Mouse (Mus musculus) embryonic facial prominence, embryonic 15.5 days (tissue): ENCODE results near the gene Isg20l2. TPM values are rescaled to one million over a fixed set of nuclear protein-coding genes. Genes with fewer than 3 reads are reported as not detected.

Source experiments
- ATAC-seq: fragments of 200-750 bp; cut with Nextera tagmentation; 2 replicates; pipeline ENCODE4 v1.8.0; 2017; ENCODE audit warnings: low read depth, moderate TSS enrichment; ENCODE audit not compliant: insufficient number of reproducible peaks, low FRiP score, low TSS enrichment
- H3K27ac ChIP-seq: fragments of 300-500 bp; sonication (generic); replicated peaks from 2 replicates; pipeline ENCODE4 v1.5.1; 2015; ENCODE audit warnings: mild to moderate bottlenecking, inconsistent platforms
- H3K27me3 ChIP-seq: fragments of 300-500 bp; sonication (generic); 2 replicates; pipeline ENCODE4 v1.6.1; 2015; ENCODE audit warnings: inconsistent platforms
- H3K36me3 ChIP-seq: fragments of 300-500 bp; sonication (generic); 2 replicates; pipeline ENCODE4 v1.6.1; 2015; ENCODE audit warnings: mild to moderate bottlenecking, inconsistent platforms
- H3K4me1 ChIP-seq: fragments of 300-500 bp; sonication (generic); 2 replicates; pipeline ENCODE4 v1.6.1; 2015; ENCODE audit warnings: inconsistent platforms
- H3K4me2 ChIP-seq: fragments of 300-500 bp; sonication (generic); replicated peaks from 2 replicates; pipeline ENCODE4 v1.6.1; 2015; ENCODE audit warnings: mild to moderate bottlenecking, inconsistent platforms
- H3K4me3 ChIP-seq: fragments of 300-500 bp; sonication (generic); replicated peaks from 2 replicates; pipeline ENCODE4 v1.5.1; 2015; ENCODE audit warnings: mild to moderate bottlenecking, inconsistent platforms
- H3K9ac ChIP-seq: fragments of 300-500 bp; sonication (generic); 2 replicates; pipeline ENCODE4 v1.6.1; 2015; ENCODE audit warnings: inconsistent platforms
- H3K9me3 ChIP-seq: fragments of 300-500 bp; sonication (generic); replicated peaks from 2 replicates; pipeline ENCODE4 v1.6.1; 2016; ENCODE audit warnings: inconsistent platforms
- WGBS: fragments of 180-500 bp; shearing (Covaris S2); methylation state at CpG from one replicate; pipeline ENCODE4 v1.1.7; 2015; 5-methylcytosine and 5-hydroxymethylcytosine counted together
- polyA plus RNA-seq: library from polyadenylated mRNA; unstranded; fragments of >200 nt; fragmentation: Nextera tagmentation; extraction: Ambion mirVana; gene quantifications from 2 replicates; pipeline ENCODE4 v1.2.1, GENCODE M21; 2015

Gene Isg20l2
- polyA plus RNA-seq, 1 experiment from 2014 or later, result 56.2 TPM

DNA sequence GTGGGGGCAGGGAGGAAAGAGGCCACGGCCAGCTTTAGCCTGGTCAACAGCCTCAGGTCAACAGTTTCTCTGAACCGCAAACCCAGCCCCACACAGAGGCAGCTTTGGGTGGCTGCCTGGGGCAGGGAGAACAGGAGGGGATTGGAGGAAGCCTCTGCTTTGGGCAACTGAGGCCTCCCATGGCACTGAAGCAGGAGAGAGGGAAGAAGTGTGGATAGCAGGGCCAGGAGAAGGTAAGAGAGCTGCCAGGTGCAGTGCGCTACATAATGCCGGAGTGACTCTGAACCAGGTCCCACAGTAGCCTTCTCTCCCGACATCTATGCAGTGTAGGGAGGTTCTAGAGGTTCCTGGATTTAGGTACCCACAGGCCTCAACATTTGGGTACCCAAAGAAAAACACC lies 50.6 kb downstream of the Isg20l2 start:
- no peak overlapping the region for H3K4me2 ChIP-seq
- no peak for ATAC-seq
- 0 out of 2 replicates have a peak, but pooled peaks cover under 1% of the 10 kb centered on the region for H3K36me3 ChIP-seq
- H3K9me3 ChIP-seq, result no peaks in the 10 kb centered on the region
- H3K4me3 ChIP-seq, result no peak overlapping the region
- H3K9ac ChIP-seq, result no peak overlapping the region
- no peak overlapping the region for H3K27ac ChIP-seq
- no peaks in the 10 kb centered on the region for H3K27me3 ChIP-seq
- H3K4me1 ChIP-seq, result peaks cover 37% of the 10 kb centered on the region
- WGBS, result 61% methylated on average over 5 of the region's 5 CpGs

- Histone ChIP-seq H3K27me3 (no peaks in the 10 kb centered on the region), H3K9me3 (no peaks in the 10 kb centered on the region), H3K9ac (no peak overlapping the region), H3K4me2 (no peak overlapping the region), H3K4me3 (no peak overlapping the region), H3K27ac (no peak overlapping the region), H3K36me3 (no peaks in the 10 kb centered on the region), H3K4me1 (peaks cover 43% of the 10 kb centered on the region)
- 80% methylated on average over 6 of the region's 6 CpGs for WGBS
- ATAC-seq, result no peak
Measured at GRCm38 (mm10) chr3:87981214-87981760, 51.2 kb downstream of the Isg20l2 start.

DNA sequence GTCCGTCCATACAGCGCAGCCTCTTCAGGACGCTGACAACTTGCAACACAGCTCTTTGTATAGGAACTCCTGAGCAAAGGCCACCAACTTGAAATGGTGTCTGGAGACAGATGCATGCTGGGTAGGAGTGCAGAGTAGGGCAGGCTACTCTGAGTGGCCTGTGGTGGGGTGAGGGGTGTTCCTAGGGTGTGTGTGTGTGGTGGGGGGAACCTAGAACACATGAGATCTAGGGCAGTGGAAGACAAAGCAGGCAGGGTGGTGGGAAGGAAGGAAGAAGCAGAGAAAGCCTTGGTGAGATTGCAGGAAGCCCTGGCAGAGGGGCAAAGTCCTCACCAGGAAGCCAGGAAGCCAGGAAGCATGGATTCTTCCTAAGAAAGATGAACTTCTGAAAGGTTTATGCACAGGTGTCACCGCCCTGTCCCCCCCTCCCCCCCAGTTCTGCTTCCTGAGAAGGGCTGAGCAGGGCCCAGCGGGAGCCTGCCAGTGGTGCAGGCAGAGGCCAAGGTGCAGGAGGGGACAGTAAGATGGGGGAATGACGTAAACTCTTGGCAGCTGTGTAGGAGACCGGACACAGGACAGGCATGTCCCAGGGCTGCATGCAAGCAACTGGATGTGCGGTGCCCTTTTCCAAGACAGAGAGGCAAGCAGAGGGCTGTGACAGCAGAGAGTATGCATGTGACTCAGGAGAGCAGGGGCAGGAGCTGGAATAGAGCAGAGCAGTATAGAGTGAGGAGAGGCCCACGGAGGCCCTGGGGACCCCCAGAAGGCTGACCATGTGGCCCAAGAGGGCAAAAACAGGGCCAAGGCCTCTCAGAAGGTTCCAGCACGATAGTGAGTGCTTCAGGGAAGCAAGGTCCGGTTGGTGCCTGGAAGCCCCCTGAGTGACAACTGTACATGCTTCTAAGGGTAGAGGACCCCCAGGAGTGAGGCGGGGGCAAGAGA lies 52.1 kb downstream of the Isg20l2 start:
- Histone ChIP-seq H3K9ac (no peak overlapping the region), H3K36me3 (no peaks in the 10 kb centered on the region), H3K4me3 (no peak overlapping the region), H3K4me2 (peak overlapping the region; percentile 35), H3K27me3 (no peaks in the 10 kb centered on the region), H3K4me1 (peaks cover 51% of the 10 kb centered on the region), H3K27ac (peak overlapping the region; percentile 87), H3K9me3 (no peaks in the 10 kb centered on the region)
- WGBS, result 46% methylated on average over 12 of the region's 12 CpGs
- no peak for ATAC-seq

DNA sequence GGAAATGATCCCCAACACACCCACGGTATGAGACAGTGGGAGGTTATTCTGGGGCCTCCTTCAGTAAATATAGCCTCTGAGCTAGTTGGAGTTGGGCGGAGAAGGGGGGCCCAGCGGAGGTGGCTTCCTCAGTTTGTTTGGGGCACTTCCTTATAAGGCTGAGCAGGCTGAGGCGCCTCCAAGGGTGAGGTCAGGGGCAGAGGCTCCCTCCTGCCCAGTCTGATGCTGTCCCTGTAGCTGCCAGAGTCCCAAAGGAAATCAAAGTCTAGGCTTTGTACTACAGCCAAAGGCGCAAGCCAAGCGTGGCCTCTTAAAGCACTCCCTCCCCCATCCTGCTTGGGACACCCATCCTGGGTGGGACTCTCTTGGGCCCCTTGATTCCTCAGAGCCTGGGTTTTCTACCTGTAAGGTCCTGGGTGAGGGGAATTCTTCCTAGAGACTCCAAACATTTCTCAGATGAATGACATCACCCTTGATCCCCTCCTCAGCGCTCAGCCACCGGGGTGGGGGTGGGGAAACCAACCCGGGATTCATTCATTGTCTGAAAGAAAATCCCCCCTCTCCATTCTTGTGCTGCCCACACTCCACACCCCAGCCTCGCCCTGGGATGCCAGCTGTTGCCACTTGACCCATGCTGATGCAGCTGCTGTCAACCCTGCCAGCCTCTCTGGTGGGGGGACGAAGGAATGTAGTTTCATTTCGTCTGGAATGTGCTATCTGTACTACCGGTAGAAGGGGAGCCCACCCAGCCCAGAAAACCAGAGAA lies 52.9 kb downstream of the Isg20l2 start:
- Histone ChIP-seq H3K36me3 (no peaks in the 10 kb centered on the region), H3K27ac (peak overlapping the region; percentile 87), H3K9me3 (no peaks in the 10 kb centered on the region), H3K4me2 (peak overlapping the region; percentile 35), H3K27me3 (no peaks in the 10 kb centered on the region), H3K4me3 (peak overlapping the region; percentile 12; the same call in 1 of the 2 replicates), H3K9ac (0 out of 2 replicates have a peak overlapping the region, but pooled peaks have one; percentile 12), H3K4me1 (peaks cover 59% of the 10 kb centered on the region)
- WGBS, result 6% methylated on average over 13 of the region's 13 CpGs
- ATAC-seq, result peak; percentile 22; the same call in 1 of the 2 replicates

GRCm38 (mm10) chr3:87983627-87984026 lies 53.5 kb downstream of the Isg20l2 start:
- H3K36me3 ChIP-seq, result no peaks in the 10 kb centered on the region
- WGBS, result 54% methylated on average over 6 of the region's 6 CpGs
- peaks cover 6% of the 10 kb centered on the region for H3K27me3 ChIP-seq
- H3K9ac ChIP-seq, result 0 out of 2 replicates have a peak overlapping the region, but pooled peaks have one; percentile 12
- peak overlapping the region; percentile 87 for H3K27ac ChIP-seq
- 0 out of 2 replicates have a peak overlapping the region, but pooled peaks have one; percentile 12 for H3K4me3 ChIP-seq
- no peaks in the 10 kb centered on the region for H3K9me3 ChIP-seq
- no peak for ATAC-seq
- peak overlapping the region; percentile 35 for H3K4me2 ChIP-seq
- H3K4me1 ChIP-seq, result peaks cover 63% of the 10 kb centered on the region

- Histone ChIP-seq H3K36me3 (no peaks in the 10 kb centered on the region), H3K4me2 (no peak overlapping the region), H3K27ac (peak overlapping the region; percentile 87), H3K9me3 (no peaks in the 10 kb centered on the region), H3K27me3 (peaks cover 10% of the 10 kb centered on the region), H3K4me3 (no peak overlapping the region), H3K9ac (no peak overlapping the region), H3K4me1 (peaks cover 63% of the 10 kb centered on the region)
- whole genome bisulfite sequencing, result 36% methylated on average over 3 of the region's 3 CpGs
- no peak for ATAC-seq
Measured at GRCm38 (mm10) chr3:87984094-87984493, 54.0 kb downstream of the Isg20l2 start.

GRCm38 (mm10) chr3:87985505-87986320 lies 55.6 kb downstream of the Isg20l2 start:
- no peaks in the 10 kb centered on the region for H3K36me3 ChIP-seq
- no peak overlapping the region for H3K4me3 ChIP-seq
- ATAC-seq, result no peak
- H3K9ac ChIP-seq, result no peak overlapping the region
- H3K9me3 ChIP-seq, result no peaks in the 10 kb centered on the region
- H3K27ac ChIP-seq, result peak overlapping the region; percentile 60
- H3K4me1 ChIP-seq, result peaks cover 63% of the 10 kb centered on the region
- H3K27me3 ChIP-seq, result peaks cover 26% of the 10 kb centered on the region
- WGBS, result 25% methylated on average over 12 of the region's 12 CpGs
- peak overlapping the region; percentile 6; the same call in 1 of the 2 replicates for H3K4me2 ChIP-seq

DNA sequence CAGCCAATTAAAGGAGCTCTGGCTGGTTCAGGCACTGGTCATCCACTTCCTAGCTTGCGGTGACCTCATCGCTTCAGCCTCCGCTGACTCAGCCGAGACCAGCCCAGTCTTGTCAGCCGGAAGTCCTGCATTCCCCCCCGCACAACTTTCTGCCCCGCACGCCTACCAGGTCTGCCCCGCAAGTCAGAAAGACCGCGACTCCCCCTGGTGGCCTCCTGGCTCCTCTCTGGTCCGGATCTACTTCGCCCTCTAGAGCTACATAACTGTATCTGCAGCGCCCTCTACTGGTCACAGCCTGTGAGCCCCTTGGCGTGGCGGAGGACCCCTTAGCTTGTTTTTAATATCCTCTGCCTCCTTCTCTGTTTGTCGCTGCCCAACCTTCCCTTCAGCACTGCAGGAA lies 56.8 kb downstream of the Isg20l2 start:
- Histone ChIP-seq H3K27me3 (peaks cover 37% of the 10 kb centered on the region), H3K4me3 (peak overlapping the region; percentile 49), H3K9ac (no peak overlapping the region), H3K4me1 (peaks cover 62% of the 10 kb centered on the region), H3K4me2 (peak overlapping the region; percentile 88), H3K36me3 (no peaks in the 10 kb centered on the region), H3K9me3 (no peaks in the 10 kb centered on the region), H3K27ac (0 out of 2 replicates have a peak overlapping the region, but pooled peaks have one; percentile 4)
- peak; percentile 72 for ATAC-seq
- 1% methylated on average over 17 of the region's 17 CpGs for WGBS

- Histone ChIP-seq H3K36me3 (no peaks in the 10 kb centered on the region), H3K4me1 (peaks cover 55% of the 10 kb centered on the region), H3K4me2 (peak overlapping the region; percentile 88), H3K9ac (no peak overlapping the region), H3K4me3 (peak overlapping the region; percentile 49), H3K27me3 (peaks cover 45% of the 10 kb centered on the region), H3K27ac (peak overlapping the region; percentile 4; the same call in 1 of the 2 replicates), H3K9me3 (no peaks in the 10 kb centered on the region)
- ATAC-seq, result peak; percentile 26; the same call in 1 of the 2 replicates
- WGBS, result under 1% methylated on average over 15 of the region's 15 CpGs
Measured at GRCm38 (mm10) chr3:87987633-87988032, 57.5 kb downstream of the Isg20l2 start.

- no peak overlapping the region for H3K27ac ChIP-seq
- H3K9me3 ChIP-seq, result no peaks in the 10 kb centered on the region
- H3K36me3 ChIP-seq, result no peaks in the 10 kb centered on the region
- WGBS, result 2% methylated on average over 15 of the region's 15 CpGs
- peaks cover 50% of the 10 kb centered on the region for H3K4me1 ChIP-seq
- peak overlapping the region; percentile 88 for H3K4me2 ChIP-seq
- no peak overlapping the region for H3K9ac ChIP-seq
- peaks cover 49% of the 10 kb centered on the region for H3K27me3 ChIP-seq
- ATAC-seq, result no peak
- peak overlapping the region; percentile 49 for H3K4me3 ChIP-seq
Measured at GRCm38 (mm10) chr3:87988068-87988467, 58.0 kb downstream of the Isg20l2 start.
